ENCODE assay signal across 7 mouse cellular contexts in the genomic region with DNA sequence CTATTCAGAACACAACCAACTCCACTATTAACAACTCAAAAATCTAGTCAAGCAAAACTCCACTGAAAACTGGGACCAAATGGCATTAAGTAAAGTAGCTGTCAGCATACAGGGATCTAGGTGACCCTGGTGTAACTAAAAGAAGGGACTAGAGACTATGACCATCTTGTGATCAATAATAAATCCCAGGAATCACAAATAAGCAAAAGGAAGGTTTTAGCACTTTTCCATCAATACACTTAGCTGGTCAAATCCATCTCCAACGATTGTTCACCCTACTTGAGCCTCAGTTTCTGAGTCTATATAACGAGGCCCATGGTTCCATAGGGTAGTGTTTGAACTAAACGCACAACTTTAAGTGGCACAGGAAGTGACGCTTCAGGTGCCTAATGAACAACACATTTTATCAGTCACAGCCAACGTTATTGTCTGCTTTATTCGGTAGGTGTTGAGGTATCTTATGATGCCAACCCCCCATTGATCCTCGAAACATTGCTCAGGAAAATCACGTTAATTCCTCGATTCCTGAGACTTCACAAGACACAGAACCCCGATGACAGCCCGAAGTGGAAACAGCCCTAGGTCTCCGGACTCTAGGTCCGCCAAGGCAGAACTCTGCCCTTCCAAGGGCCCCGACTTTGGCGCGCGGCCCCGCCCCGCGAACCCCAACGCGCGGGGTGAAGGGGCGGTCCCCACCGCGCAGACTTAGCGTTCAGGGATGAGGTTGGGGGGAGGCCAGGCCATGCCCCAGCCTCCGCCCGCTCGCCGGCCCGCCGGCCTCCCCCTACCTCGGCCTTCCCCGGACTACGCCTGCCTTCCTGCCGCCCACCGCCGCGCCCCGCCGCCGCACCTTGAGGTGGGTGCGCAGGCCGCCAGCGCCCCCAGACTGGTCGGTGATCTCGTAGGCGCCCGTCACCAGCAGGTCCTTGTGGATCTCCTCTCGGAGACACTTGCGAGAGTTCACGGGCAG. TPM values are rescaled to one million over a fixed set of nuclear protein-coding genes. Genes with fewer than 3 reads are reported as not detected.
DNase-seq lines count a peak whose midpoint lies in the region; ATAC-seq lines count a peak whose summit lies in the region.

No protein-coding gene starts in this region.

- H3K4me2 ChIP-seq in intestine, embryonic 15.5 days (replicated peaks) = peak overlapping the region; percentile 63
- peak overlapping the region; percentile 82 for H3K4me2 ChIP-seq in limb, embryonic 13.5 days (replicated peaks)
- H3K4me2 ChIP-seq in midbrain, embryonic 14.5 days (ENCODE audit: low read length) = peak overlapping the region; percentile 84

- WGBS in intestine, embryonic 15.5 days = under 1% methylated on average over 53 of the region's 53 CpGs
- WGBS in limb, embryonic 13.5 days = under 1% methylated on average over 52 of the region's 53 CpGs
- 1% methylated on average over 50 of the region's 53 CpGs for WGBS in midbrain, embryonic 14.5 days

- H3K4me3 ChIP-seq in intestine, embryonic 15.5 days (replicated peaks) = peak overlapping the region; percentile 69
- peak overlapping the region; percentile 90 for H3K4me3 ChIP-seq in limb, embryonic 13.5 days
- H3K4me3 ChIP-seq in midbrain, embryonic 14.5 days (replicated peaks; ENCODE audit: low read depth, low read length) = peak overlapping the region; percentile 88

- H3K27me3 ChIP-seq in intestine, embryonic 15.5 days (replicated peaks) = no peaks in the 10 kb centered on the region
- no peaks in the 10 kb centered on the region for H3K27me3 ChIP-seq in limb, embryonic 13.5 days
- H3K27me3 ChIP-seq in midbrain, embryonic 14.5 days (ENCODE audit: control insufficient read depth, insufficient read depth, low read length) = no peaks in the 10 kb centered on the region

- no peaks in the 10 kb centered on the region for H3K9me3 ChIP-seq in intestine, embryonic 15.5 days
- H3K9me3 ChIP-seq in limb, embryonic 13.5 days = no peaks in the 10 kb centered on the region
- H3K9me3 ChIP-seq in midbrain, embryonic 14.5 days (ENCODE audit: control insufficient read depth, low read length) = no peaks in the 10 kb centered on the region

- peak overlapping the region; percentile 84 for H3K9ac ChIP-seq in intestine, embryonic 15.5 days
- peak overlapping the region; percentile 92 for H3K9ac ChIP-seq in limb, embryonic 13.5 days
- H3K9ac ChIP-seq in midbrain, embryonic 14.5 days (replicated peaks; ENCODE audit: low read length) = peak overlapping the region; percentile 91

- peak; percentile 90 for DNase-seq in adrenal gland, adult 2 months
- peak; percentile 66 for DNase-seq in embryo, embryonic 10.5 days (ENCODE audit: low spot score)
- DNase-seq in gastrocnemius, postnatal 25 days = peak; percentile 78
- DNase-seq in midbrain, embryonic 14.5 days = peak; percentile 62
- peak; percentile 79 for DNase-seq in spleen, adult 12 weeks (ENCODE audit: low spot score)

- H3K27ac ChIP-seq in intestine, embryonic 15.5 days = peak overlapping the region; percentile 81
- peak overlapping the region; percentile 87 for H3K27ac ChIP-seq in limb, embryonic 13.5 days
- peak overlapping the region; percentile 72 for H3K27ac ChIP-seq in midbrain, embryonic 14.5 days (replicated peaks; ENCODE audit: low read depth, low read length)

- peak; percentile 90 for ATAC-seq in intestine, embryonic 15.5 days
- ATAC-seq in limb, embryonic 13.5 days (ENCODE audit: low FRiP score, low read depth) = peak; percentile 80
- ATAC-seq in midbrain, embryonic 14.5 days (ENCODE audit: low FRiP score, low TSS enrichment) = peak; percentile 76

- H3K4me1 ChIP-seq in intestine, embryonic 15.5 days (replicated peaks) = peaks cover 10% of the 10 kb centered on the region; the same call in 1 of the 2 replicates
- peaks cover 25% of the 10 kb centered on the region for H3K4me1 ChIP-seq in limb, embryonic 13.5 days
- H3K4me1 ChIP-seq in midbrain, embryonic 14.5 days (ENCODE audit: control insufficient read depth, insufficient read depth, low read length) = peaks cover 16% of the 10 kb centered on the region

- H3K36me3 ChIP-seq in intestine, embryonic 15.5 days = no peaks in the 10 kb centered on the region
- H3K36me3 ChIP-seq in limb, embryonic 13.5 days = no peaks in the 10 kb centered on the region
- H3K36me3 ChIP-seq in midbrain, embryonic 14.5 days (ENCODE audit: control insufficient read depth, insufficient read depth, low read length) = no peaks in the 10 kb centered on the region

RNA-seq across cellular contexts. Expression of a gene that starts 0.8 kb away (rescaled TPM):
- 100 to 1,000 TPM; 299 to 348 TPM for total RNA-seq in adrenal gland, adult 2 months (2021)
- 433 and 460 TPM in 2 replicates for polyA plus RNA-seq in adrenal gland, adult 2 months (2012; rRNA removed)
- total RNA-seq in gastrocnemius, postnatal 25 days (2021) = 100 to 1,000 TPM in 1 of 2 experiments, 10 to 100 TPM in 1; 97.1 to 117 TPM
- polyA plus RNA-seq in intestine, embryonic 15.5 days (2015; fragmentation: Nextera tagmentation; extraction: Ambion mirVana) = 343 and 345 TPM in 2 replicates
- 320 and 322 TPM in 2 replicates for polyA plus RNA-seq in limb, embryonic 13.5 days (2015; fragmentation: Nextera tagmentation; extraction: Ambion mirVana)
- polyA plus RNA-seq in midbrain, embryonic 14.5 days (2014; fragmentation: Nextera tagmentation; extraction: Ambion mirVana) = 192 and 228 TPM in 2 replicates

RNA-seq across cellular contexts. Expression of a gene that starts 34.7 kb away (rescaled TPM):
- total RNA-seq in adrenal gland, adult 2 months (2021) = 10 to 100 TPM; 71.0 to 95.8 TPM
- 25.3 and 26.6 TPM in 2 replicates for polyA plus RNA-seq in adrenal gland, adult 2 months (2012; rRNA removed)
- total RNA-seq in gastrocnemius, postnatal 25 days (2021) = 10 to 100 TPM; 76.8 to 83.5 TPM
- polyA plus RNA-seq in intestine, embryonic 15.5 days (2015; fragmentation: Nextera tagmentation; extraction: Ambion mirVana) = 16.2 and 16.7 TPM in 2 replicates
- 25.4 and 29.1 TPM in 2 replicates for polyA plus RNA-seq in limb, embryonic 13.5 days (2015; fragmentation: Nextera tagmentation; extraction: Ambion mirVana)
- 8.0 and 10.3 TPM in 2 replicates for polyA plus RNA-seq in midbrain, embryonic 14.5 days (2014; fragmentation: Nextera tagmentation; extraction: Ambion mirVana)

Comparison
In these comparisons a context has a peak if more than half of its experiments do, and no peak if none do; other contexts are left out.
1. Peak in every context shown above with its lines: DNase-seq, ATAC-seq, H3K4me3 ChIP-seq and H3K27ac ChIP-seq.